Mouse (Mus musculus) limb, embryonic 11.5 days (tissue): ENCODE data around the gene Acadl. TPM values are rescaled to one million over a fixed set of nuclear protein-coding genes. Genes with fewer than 3 reads are reported as not detected.
A peak's percentile ranks its signal among the peaks of the same experiment; 100 is the strongest.

Source experiments
- ATAC-seq: fragments of 200-750 bp; cut with Nextera tagmentation; 2 replicates; pipeline ENCODE4 v1.8.0; 2017; ENCODE audit warnings: low read depth; ENCODE audit not compliant: insufficient number of reproducible peaks, low FRiP score, low TSS enrichment
- DNase-seq: peaks from one replicate; pipeline ENCODE4 v3.0.0-alpha.2; 2015; ENCODE audit warnings: low spot score
- H3K27ac ChIP-seq: fragments of 300-500 bp; sonication (generic); replicated peaks from 2 replicates; pipeline ENCODE4 v1.5.1; 2014; ENCODE audit warnings: low read depth, mild to moderate bottlenecking, low read length
- H3K27me3 ChIP-seq: fragments of 300-500 bp; sonication (generic); 2 replicates; pipeline ENCODE4 v1.6.1; 2014; ENCODE audit warnings: mild to moderate bottlenecking, low read length, mixed read lengths; ENCODE audit not compliant: control insufficient read depth, insufficient read depth
- H3K36me3 ChIP-seq: fragments of 300-500 bp; sonication (generic); 2 replicates; pipeline ENCODE4 v1.6.1; 2014; ENCODE audit warnings: mild to moderate bottlenecking, low read length, moderate library complexity, mixed read lengths; ENCODE audit not compliant: control insufficient read depth, insufficient read depth
- H3K4me1 ChIP-seq: fragments of 300-500 bp; sonication (generic); 2 replicates; pipeline ENCODE4 v1.6.1; 2014; ENCODE audit warnings: low read length, mixed read lengths; ENCODE audit not compliant: control insufficient read depth, insufficient read depth
- H3K4me2 ChIP-seq: fragments of 300-500 bp; sonication (generic); 2 replicates; pipeline ENCODE4 v1.6.1; 2014; ENCODE audit warnings: low read depth, mild to moderate bottlenecking, moderate library complexity; ENCODE audit not compliant: severe bottlenecking
- H3K4me3 ChIP-seq: fragments of 300-500 bp; sonication (generic); 2 replicates; pipeline ENCODE4 v1.5.1; 2014; ENCODE audit warnings: low read depth, low read length
- H3K9ac ChIP-seq: fragments of 300-500 bp; sonication (generic); 2 replicates; pipeline ENCODE4 v1.6.1; 2014; ENCODE audit warnings: mild to moderate bottlenecking, low read length
- H3K9me3 ChIP-seq: fragments of 300-500 bp; sonication (generic); 2 replicates; pipeline ENCODE4 v1.6.1; 2016; ENCODE audit warnings: low read length; ENCODE audit not compliant: control insufficient read depth
- WGBS: fragments of 180-500 bp; shearing (Covaris S2); extraction: QIAGEN DNeasy Blood & Tissue Kit; methylation state at CpG from one replicate; pipeline ENCODE4 v1.1.7; 2014; 5-methylcytosine and 5-hydroxymethylcytosine counted together
- polyA plus RNA-seq: library from polyadenylated mRNA; unstranded; fragments of >200 nt; fragmentation: Nextera tagmentation; extraction: Ambion mirVana; gene quantifications from 2 replicates; pipeline ENCODE4 v1.2.1, GENCODE M21; 2014

Gene Acadl
- polyA plus RNA-seq, 1 experiment from 2014 or later = 58.4 TPM

GRCm38 (mm10) chr1:66847506-66847905 lies 15.6 kb downstream of the Acadl start:
- no peak overlapping the region for H3K9ac ChIP-seq
- H3K4me1 ChIP-seq = no peaks in the 10 kb centered on the region
- H3K4me3 ChIP-seq = no peak overlapping the region
- H3K27ac ChIP-seq = no peak overlapping the region
- WGBS = 97% methylated on average over 4 of the region's 4 CpGs
- DNase-seq (no peak), ATAC-seq (no peak)
- H3K27me3 ChIP-seq = no peaks in the 10 kb centered on the region
- peaks cover 9% of the 10 kb centered on the region for H3K36me3 ChIP-seq
- H3K4me2 ChIP-seq = no peak overlapping the region
- peaks cover 4% of the 10 kb centered on the region; the same call in 1 of the 2 replicates for H3K9me3 ChIP-seq

GRCm38 (mm10) chr1:66845690-66846318 lies 17.3 kb downstream of the Acadl start:
- H3K4me2 ChIP-seq = no peak overlapping the region
- no peak overlapping the region for H3K27ac ChIP-seq
- WGBS = 93% methylated on average over 5 of the region's 5 CpGs
- H3K4me1 ChIP-seq = no peaks in the 10 kb centered on the region
- H3K27me3 ChIP-seq = no peaks in the 10 kb centered on the region
- H3K36me3 ChIP-seq = peaks cover 9% of the 10 kb centered on the region
- H3K9ac ChIP-seq = no peak overlapping the region
- DNase-seq (no peak), ATAC-seq (no peak)
- H3K9me3 ChIP-seq = peaks cover 4% of the 10 kb centered on the region; the same call in 1 of the 2 replicates
- H3K4me3 ChIP-seq = no peak overlapping the region

DNA sequence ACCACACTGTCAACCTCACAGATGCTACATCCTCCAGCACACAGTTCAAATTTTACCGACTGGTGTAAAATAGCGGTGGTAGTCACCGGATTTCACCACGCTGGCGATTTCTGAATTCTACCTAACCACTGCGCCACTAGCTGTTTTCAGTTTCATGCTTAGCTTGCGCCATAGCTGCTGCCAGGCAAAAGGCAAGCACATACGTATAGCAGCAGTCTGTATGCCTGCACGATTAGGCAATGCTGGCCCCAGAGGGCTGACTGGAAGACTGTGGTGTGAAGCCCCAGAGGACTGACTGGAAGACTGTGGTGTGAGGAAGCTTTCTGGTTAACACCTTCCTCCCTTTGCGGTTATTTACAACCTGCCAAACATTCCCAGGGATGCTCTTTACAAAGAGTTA lies 21.1 kb downstream of the Acadl start:
- Histone ChIP-seq H3K4me3 (no peak overlapping the region), H3K36me3 (peaks cover 3% of the 10 kb centered on the region), H3K4me1 (no peaks in the 10 kb centered on the region), H3K9me3 (no peaks in the 10 kb centered on the region), H3K4me2 (no peak overlapping the region), H3K27me3 (no peaks in the 10 kb centered on the region), H3K27ac (no peak overlapping the region), H3K9ac (no peak overlapping the region)
- 72% methylated on average over 10 of the region's 10 CpGs for WGBS
- no peak for DNase-seq
- ATAC-seq = no peak

DNA sequence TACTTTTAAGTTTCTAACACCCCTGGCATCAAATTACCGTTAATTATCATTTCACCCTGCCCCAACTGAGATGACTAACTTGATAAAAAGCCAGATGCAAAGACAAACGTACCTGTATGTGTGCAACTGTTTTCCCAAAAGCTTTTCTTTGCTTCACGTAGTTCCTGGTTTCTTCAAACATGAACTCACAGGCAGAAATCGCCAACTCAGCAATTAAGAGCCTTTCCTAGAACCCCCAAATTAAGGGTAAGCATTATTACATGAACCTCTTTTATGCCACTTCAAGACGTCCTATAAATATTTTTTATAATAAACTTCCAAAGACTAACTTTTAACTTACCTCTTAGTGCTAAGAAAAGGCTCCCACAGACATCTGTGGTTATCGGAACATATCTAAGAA lies 21.6 kb downstream of the Acadl start:
- DNase-seq (no peak), ATAC-seq (no peak)
- Histone ChIP-seq H3K27me3 (no peaks in the 10 kb centered on the region), H3K4me3 (no peak overlapping the region), H3K4me1 (no peaks in the 10 kb centered on the region), H3K9me3 (no peaks in the 10 kb centered on the region), H3K27ac (no peak overlapping the region), H3K9ac (no peak overlapping the region), H3K36me3 (peaks cover 3% of the 10 kb centered on the region), H3K4me2 (no peak overlapping the region)
- 74% methylated on average over 6 of the region's 6 CpGs for WGBS

DNA sequence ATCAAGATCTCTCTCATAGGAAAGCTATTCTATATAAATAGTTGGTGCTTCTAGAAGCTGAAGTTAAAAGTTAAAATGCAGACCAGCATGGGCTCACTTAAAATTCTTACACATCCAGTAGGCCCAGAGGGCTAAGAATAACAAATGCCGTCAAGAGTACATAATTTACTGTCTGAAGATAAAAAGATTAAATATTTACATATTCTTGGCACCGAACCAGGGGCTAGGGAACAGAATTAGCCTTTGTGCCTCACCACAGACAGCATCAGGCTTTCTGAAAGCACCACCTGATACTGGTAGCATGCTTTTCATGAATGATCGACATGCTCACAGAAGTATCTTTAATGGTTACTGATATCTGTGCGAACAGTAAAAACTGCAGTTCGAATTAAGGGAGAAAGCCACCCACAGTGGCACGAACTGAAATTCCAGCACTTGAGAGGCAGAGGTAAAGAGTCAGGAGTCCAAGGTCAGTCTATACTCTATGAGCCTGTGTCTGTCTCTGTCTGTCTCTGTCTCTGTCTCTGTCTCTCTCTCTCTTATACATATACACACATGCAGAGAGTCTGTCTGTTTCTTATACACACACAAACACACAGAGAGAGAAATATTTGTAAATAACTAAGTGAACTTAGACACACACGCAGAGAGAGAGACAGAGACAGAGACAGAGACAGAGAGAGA lies 23.2 kb downstream of the Acadl start:
- Histone ChIP-seq H3K4me1 (no peaks in the 10 kb centered on the region), H3K4me2 (no peak overlapping the region), H3K27me3 (no peaks in the 10 kb centered on the region), H3K4me3 (no peak overlapping the region), H3K27ac (no peak overlapping the region), H3K9me3 (no peaks in the 10 kb centered on the region), H3K9ac (no peak overlapping the region), H3K36me3 (peaks cover 3% of the 10 kb centered on the region)
- ATAC-seq (no peak), DNase-seq (no peak)
- 91% methylated on average over 7 of the region's 7 CpGs for WGBS

DNA sequence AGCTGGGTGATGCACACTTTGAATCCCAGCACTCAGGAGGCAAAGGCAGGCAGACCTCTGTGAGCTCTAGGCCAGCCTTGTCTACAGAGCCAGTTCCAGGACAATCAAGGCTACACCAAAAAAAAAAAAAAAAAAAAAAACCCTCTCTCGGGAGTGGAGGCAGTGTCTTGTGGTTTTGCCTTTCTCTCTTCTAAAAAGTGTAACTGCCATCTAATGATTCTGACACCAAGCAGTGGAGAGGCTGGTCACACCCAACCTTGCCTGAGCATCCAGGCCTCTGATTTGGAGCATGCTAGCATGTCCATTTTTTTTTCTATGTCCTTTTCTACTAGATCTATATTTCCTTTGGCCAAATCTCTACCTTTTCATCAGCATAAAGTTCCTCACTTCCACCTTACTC lies 23.9 kb downstream of the Acadl start:
- H3K4me1 ChIP-seq = no peaks in the 10 kb centered on the region
- no peak overlapping the region for H3K9ac ChIP-seq
- H3K4me3 ChIP-seq = no peak overlapping the region
- no peaks in the 10 kb centered on the region for H3K9me3 ChIP-seq
- H3K36me3 ChIP-seq = peaks cover 3% of the 10 kb centered on the region
- H3K27ac ChIP-seq = no peak overlapping the region
- no peak overlapping the region for H3K4me2 ChIP-seq
- 82% methylated on average over 1 of the region's 1 CpGs for WGBS
- DNase-seq = no peak
- no peaks in the 10 kb centered on the region for H3K27me3 ChIP-seq
- no peak for ATAC-seq

GRCm38 (mm10) chr1:66838184-66839042 lies 24.7 kb downstream of the Acadl start:
- Histone ChIP-seq H3K27me3 (no peaks in the 10 kb centered on the region), H3K4me1 (no peaks in the 10 kb centered on the region), H3K4me2 (no peak overlapping the region), H3K27ac (no peak overlapping the region), H3K9me3 (no peaks in the 10 kb centered on the region), H3K4me3 (no peak overlapping the region), H3K36me3 (peaks cover 3% of the 10 kb centered on the region), H3K9ac (no peak overlapping the region)
- DNase-seq = peak; percentile 87
- 0 out of 2 replicates have a peak, but pooled peaks have one; percentile 26 for ATAC-seq
- 52% methylated on average over 16 of the region's 16 CpGs for WGBS

DNA sequence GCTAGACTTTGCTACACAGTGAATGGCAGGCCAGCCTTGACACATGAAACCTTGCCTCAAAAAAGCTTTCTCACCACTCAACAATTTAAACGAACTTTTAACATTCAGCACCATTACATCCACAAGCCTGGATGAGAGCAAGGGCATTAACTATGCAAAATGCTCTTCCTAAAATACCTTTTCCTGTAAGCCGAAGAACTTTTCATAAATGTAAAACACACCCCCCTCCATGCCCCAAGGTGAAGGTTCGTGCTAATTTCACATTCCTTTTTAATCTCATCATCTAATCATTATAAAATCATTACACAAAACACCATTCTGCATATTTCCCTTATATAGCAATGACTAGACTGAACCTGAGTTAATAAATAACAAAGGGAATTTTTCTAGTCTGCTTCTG lies 25.9 kb downstream of the Acadl start:
- DNase-seq = no peak
- Histone ChIP-seq H3K36me3 (no peaks in the 10 kb centered on the region), H3K4me2 (no peak overlapping the region), H3K9ac (no peak overlapping the region), H3K9me3 (no peaks in the 10 kb centered on the region), H3K27me3 (no peaks in the 10 kb centered on the region), H3K4me1 (0 out of 2 replicates have a peak, but pooled peaks cover 3% of the 10 kb centered on the region), H3K27ac (no peak overlapping the region), H3K4me3 (no peak overlapping the region)
- ATAC-seq = no peak
- WGBS = 66% methylated on average over 3 of the region's 3 CpGs
